Mouse (Mus musculus): ENCODE results near the gene Pakap. TPM values are rescaled to one million over a fixed set of nuclear protein-coding genes. Genes with fewer than 3 reads are reported as not detected.

Gene Pakap
- polyA plus RNA-seq, 1 experiment from 2014 or later, result 12.6 TPM

DNA sequence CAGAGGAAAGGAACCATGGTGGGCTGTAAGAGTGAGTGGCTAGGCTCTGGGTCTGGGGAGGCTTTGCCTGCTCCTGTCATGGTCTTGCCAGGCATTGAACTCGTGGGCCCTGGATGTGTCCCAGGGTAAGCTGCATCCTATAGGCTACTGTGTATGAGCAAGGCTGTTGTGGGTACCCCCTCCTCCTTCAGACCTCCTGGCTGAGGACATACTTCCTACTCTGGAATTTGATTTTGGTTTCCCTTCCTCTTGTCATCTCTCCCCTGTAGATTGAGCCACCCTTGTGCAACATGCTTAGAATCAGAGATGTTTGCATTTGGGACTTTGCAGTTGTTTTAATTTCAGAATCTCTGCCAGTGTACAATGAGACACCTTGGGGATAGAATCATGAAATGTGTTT, 83.0 kb downstream of the Pakap start:
- H3K9ac ChIP-seq, result no peak overlapping the region
- no peaks in the 10 kb centered on the region for H3K27me3 ChIP-seq (ENCODE audit: control insufficient read depth, insufficient read depth, low read length)
- no peak for ATAC-seq (ENCODE audit: low FRiP score)
- no peak for DNase-seq (ENCODE audit: low spot score)
- no peak overlapping the region for H3K4me3 ChIP-seq (replicated peaks; ENCODE audit: low read length)
- H3K27ac ChIP-seq, result no peak overlapping the region
- H3K4me1 ChIP-seq (replicated peaks; ENCODE audit: control insufficient read depth, insufficient read depth, low read length), result no peaks in the 10 kb centered on the region
- H3K36me3 ChIP-seq (replicated peaks; ENCODE audit: control insufficient read depth, insufficient read depth), result no peaks in the 10 kb centered on the region
- H3K4me2 ChIP-seq (replicated peaks), result no peak overlapping the region
- WGBS, result 87% methylated on average over 1 of the region's 1 CpGs
- 0 out of 2 replicates have a peak, but pooled peaks cover 5% of the 10 kb centered on the region for H3K9me3 ChIP-seq (ENCODE audit: control insufficient read depth, low read length)

DNA sequence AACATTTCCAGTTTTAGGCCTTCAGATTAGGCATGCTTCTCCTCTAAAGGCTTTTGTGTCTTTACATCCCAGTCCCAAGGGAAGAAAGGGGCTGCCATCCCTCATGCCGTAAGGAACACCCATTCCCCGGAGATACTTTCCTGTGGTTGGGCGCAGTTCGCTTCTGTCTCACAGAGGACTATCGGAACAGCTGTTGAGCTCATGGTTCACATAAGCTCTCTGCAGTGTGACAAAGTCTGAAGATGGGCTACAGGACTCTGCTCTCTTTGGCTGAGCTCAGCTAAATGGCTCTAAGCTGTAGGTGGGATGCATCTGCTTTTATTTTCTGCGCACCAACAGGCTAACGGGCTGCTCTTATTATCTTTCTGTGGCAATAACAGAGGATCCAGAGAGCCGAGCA, 83.6 kb downstream of the Pakap start:
- Histone ChIP-seq H3K4me3 (replicated peaks; ENCODE audit: low read length) (no peak overlapping the region), H3K4me2 (replicated peaks) (no peak overlapping the region), H3K27me3 (ENCODE audit: control insufficient read depth, insufficient read depth, low read length) (no peaks in the 10 kb centered on the region), H3K4me1 (replicated peaks; ENCODE audit: control insufficient read depth, insufficient read depth, low read length) (no peaks in the 10 kb centered on the region), H3K27ac (no peak overlapping the region), H3K36me3 (replicated peaks; ENCODE audit: control insufficient read depth, insufficient read depth) (no peaks in the 10 kb centered on the region), H3K9ac (no peak overlapping the region), H3K9me3 (ENCODE audit: control insufficient read depth, low read length) (0 out of 2 replicates have a peak, but pooled peaks cover 5% of the 10 kb centered on the region)
- ATAC-seq (ENCODE audit: low FRiP score), result no peak
- 85% methylated on average over 8 of the region's 8 CpGs for WGBS
- no peak for DNase-seq (ENCODE audit: low spot score)

DNA sequence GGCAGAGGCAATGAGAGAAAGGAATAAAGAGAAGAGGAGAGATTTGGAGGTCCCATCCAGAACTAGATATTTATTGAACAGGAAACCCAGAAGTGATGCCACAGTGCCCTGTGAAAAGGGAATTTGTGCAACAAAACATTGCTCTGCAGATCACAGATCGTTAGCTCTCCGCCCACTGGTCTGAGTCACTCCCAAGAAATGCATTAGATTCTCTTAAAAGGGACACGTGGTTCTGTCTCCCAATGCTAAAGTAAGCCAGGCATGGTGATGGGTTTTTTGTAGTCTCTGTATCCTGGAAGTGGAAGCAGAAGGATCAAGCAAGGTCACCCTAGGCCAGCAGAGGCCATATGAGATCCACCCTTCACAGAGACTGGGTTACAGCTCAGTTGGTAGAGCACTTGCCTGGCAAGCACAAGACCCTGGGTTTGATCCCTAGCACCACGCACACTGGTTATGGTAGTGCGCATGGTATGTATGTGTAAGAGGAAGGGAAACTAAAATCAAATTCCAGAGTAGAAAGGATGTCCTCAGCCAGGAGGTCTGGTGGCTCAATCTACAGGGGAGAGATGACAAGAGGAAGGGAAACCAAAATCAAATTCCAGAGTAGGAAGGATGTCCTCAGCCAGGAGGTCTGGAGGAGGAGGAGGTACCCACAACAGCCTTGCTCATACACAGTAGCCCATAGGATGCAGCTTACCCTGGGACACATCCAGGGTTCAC, 84.4 kb downstream of the Pakap start:
- WGBS, result 84% methylated on average over 5 of the region's 5 CpGs
- Histone ChIP-seq H3K9ac (no peak overlapping the region), H3K4me1 (replicated peaks; ENCODE audit: control insufficient read depth, insufficient read depth, low read length) (no peaks in the 10 kb centered on the region), H3K27me3 (ENCODE audit: control insufficient read depth, insufficient read depth, low read length) (no peaks in the 10 kb centered on the region), H3K9me3 (ENCODE audit: control insufficient read depth, low read length) (0 out of 2 replicates have a peak, but pooled peaks cover 5% of the 10 kb centered on the region), H3K36me3 (replicated peaks; ENCODE audit: control insufficient read depth, insufficient read depth) (no peaks in the 10 kb centered on the region), H3K27ac (no peak overlapping the region), H3K4me2 (replicated peaks) (no peak overlapping the region), H3K4me3 (replicated peaks; ENCODE audit: low read length) (no peak overlapping the region)
- DNase-seq (ENCODE audit: low spot score) (no peak), ATAC-seq (ENCODE audit: low FRiP score) (no peak)

DNA sequence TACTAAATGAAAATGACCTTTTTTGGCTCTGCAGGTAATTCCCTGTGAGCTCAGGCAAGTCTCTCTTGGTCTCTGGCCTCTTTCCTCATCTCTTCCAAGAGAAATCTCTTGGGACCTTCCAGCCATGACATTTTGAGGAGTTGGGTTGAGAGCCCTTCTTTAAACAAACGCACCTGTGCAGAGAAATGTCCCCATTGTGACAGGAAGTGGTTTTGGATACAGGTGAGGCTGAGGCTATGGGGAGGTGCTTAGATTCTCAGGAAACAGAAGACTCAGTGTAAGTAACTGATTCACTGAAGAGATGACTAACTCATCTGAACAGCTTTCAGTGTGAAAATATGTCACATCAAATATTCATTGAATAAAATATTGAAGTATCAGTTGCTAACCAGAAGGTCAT, 88.0 kb downstream of the Pakap start:
- Histone ChIP-seq H3K36me3 (replicated peaks; ENCODE audit: control insufficient read depth, insufficient read depth) (no peaks in the 10 kb centered on the region), H3K27me3 (ENCODE audit: control insufficient read depth, insufficient read depth, low read length) (no peaks in the 10 kb centered on the region), H3K9me3 (ENCODE audit: control insufficient read depth, low read length) (0 out of 2 replicates have a peak, but pooled peaks cover 5% of the 10 kb centered on the region), H3K9ac (no peak overlapping the region), H3K4me2 (replicated peaks) (no peak overlapping the region), H3K27ac (no peak overlapping the region), H3K4me3 (replicated peaks; ENCODE audit: low read length) (no peak overlapping the region), H3K4me1 (replicated peaks; ENCODE audit: control insufficient read depth, insufficient read depth, low read length) (peaks cover 12% of the 10 kb centered on the region)
- 79% methylated on average over 1 of the region's 1 CpGs for WGBS
- DNase-seq (ENCODE audit: low spot score), result no peak
- ATAC-seq (ENCODE audit: low FRiP score), result no peak

DNA sequence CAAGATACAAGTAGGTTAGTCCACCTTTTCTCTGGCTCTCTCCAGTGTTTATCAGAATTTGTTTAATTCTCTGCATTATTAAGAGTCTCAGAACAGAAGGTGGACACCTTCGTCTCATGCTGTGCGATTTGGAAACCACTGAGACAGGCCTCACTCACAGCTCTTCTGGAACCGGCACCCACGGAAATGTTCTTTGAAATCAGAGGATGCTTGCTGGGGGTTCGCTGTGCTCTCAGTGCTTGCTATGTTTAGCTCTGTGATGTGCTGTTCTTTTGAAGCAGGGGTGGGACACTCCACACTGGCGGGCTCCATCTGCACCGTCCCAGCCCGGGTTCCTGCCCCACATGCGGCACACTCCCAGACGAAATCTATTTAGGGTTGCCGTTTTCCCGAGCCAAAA, 88.4 kb downstream of the Pakap start:
- Histone ChIP-seq H3K36me3 (replicated peaks; ENCODE audit: control insufficient read depth, insufficient read depth) (no peaks in the 10 kb centered on the region), H3K9ac (no peak overlapping the region), H3K27me3 (ENCODE audit: control insufficient read depth, insufficient read depth, low read length) (no peaks in the 10 kb centered on the region), H3K4me3 (replicated peaks; ENCODE audit: low read length) (no peak overlapping the region), H3K27ac (no peak overlapping the region), H3K9me3 (ENCODE audit: control insufficient read depth, low read length) (0 out of 2 replicates have a peak, but pooled peaks cover 5% of the 10 kb centered on the region), H3K4me1 (replicated peaks; ENCODE audit: control insufficient read depth, insufficient read depth, low read length) (peaks cover 12% of the 10 kb centered on the region), H3K4me2 (replicated peaks) (no peak overlapping the region)
- 96% methylated on average over 12 of the region's 12 CpGs for WGBS
- DNase-seq (ENCODE audit: low spot score) (no peak), ATAC-seq (ENCODE audit: low FRiP score) (no peak)

DNA sequence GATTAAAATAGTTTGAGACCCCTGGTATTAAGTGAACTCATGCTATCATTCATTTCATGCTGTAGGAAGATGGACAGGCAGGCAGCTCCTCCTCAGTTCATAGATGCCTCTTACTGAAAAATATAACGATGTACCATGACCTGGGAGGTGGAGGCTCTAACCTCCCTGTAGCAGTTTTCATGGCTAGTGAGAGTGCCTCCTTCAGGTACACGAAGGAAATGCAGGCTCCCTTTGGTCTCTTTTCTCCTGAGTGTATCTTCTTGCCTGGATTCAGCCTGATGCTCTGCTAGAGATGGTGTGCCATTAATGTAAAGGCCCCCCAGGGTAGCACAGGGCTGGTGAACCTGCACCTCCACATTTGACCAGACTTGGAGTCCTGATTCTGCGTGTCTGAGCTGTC, 88.9 kb downstream of the Pakap start:
- no peak for DNase-seq (ENCODE audit: low spot score)
- no peak for ATAC-seq (ENCODE audit: low FRiP score)
- H3K36me3 ChIP-seq (replicated peaks; ENCODE audit: control insufficient read depth, insufficient read depth), result no peaks in the 10 kb centered on the region
- H3K4me2 ChIP-seq (replicated peaks), result no peak overlapping the region
- H3K9me3 ChIP-seq (ENCODE audit: control insufficient read depth, low read length), result 0 out of 2 replicates have a peak, but pooled peaks cover 5% of the 10 kb centered on the region
- H3K9ac ChIP-seq, result no peak overlapping the region
- H3K4me3 ChIP-seq (replicated peaks; ENCODE audit: low read length), result no peak overlapping the region
- WGBS, result 94% methylated on average over 3 of the region's 3 CpGs
- H3K27me3 ChIP-seq (ENCODE audit: control insufficient read depth, insufficient read depth, low read length), result no peaks in the 10 kb centered on the region
- H3K4me1 ChIP-seq (replicated peaks; ENCODE audit: control insufficient read depth, insufficient read depth, low read length), result peaks cover 12% of the 10 kb centered on the region
- no peak overlapping the region for H3K27ac ChIP-seq

DNA sequence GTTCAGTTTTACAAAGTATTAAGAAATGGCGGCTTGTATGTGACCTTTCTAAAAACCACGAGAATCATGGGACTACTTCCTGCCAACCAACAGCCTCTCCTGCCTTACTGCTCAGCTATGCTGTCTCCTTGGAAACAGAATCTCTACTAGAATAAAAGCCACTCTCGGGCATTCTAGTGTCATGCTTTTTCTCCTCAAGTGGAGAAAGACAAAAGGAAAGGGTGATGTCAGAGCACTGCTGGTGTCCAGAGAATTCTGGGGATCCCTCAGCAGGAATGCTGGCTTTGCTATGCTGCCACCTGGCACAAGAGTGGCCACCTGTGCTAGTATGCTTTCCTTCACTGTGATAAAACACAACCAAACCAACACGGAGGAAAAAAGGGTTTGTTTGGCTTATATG, 92.5 kb downstream of the Pakap start:
- ATAC-seq (ENCODE audit: low FRiP score) (peak; percentile 71), DNase-seq (ENCODE audit: low spot score) (peak; percentile 61)
- Histone ChIP-seq H3K4me2 (replicated peaks) (peak overlapping the region; percentile 17; the same call in 1 of the 2 replicates), H3K27ac (peak overlapping the region; percentile 53), H3K9ac (0 out of 2 replicates have a peak overlapping the region, but pooled peaks have one; percentile 10), H3K36me3 (replicated peaks; ENCODE audit: control insufficient read depth, insufficient read depth) (no peaks in the 10 kb centered on the region), H3K4me3 (replicated peaks; ENCODE audit: low read length) (no peak overlapping the region), H3K9me3 (ENCODE audit: control insufficient read depth, low read length) (no peaks in the 10 kb centered on the region), H3K27me3 (ENCODE audit: control insufficient read depth, insufficient read depth, low read length) (no peaks in the 10 kb centered on the region), H3K4me1 (replicated peaks; ENCODE audit: control insufficient read depth, insufficient read depth, low read length) (peaks cover 12% of the 10 kb centered on the region)
- 4% methylated on average over 4 of the region's 4 CpGs for WGBS

DNA sequence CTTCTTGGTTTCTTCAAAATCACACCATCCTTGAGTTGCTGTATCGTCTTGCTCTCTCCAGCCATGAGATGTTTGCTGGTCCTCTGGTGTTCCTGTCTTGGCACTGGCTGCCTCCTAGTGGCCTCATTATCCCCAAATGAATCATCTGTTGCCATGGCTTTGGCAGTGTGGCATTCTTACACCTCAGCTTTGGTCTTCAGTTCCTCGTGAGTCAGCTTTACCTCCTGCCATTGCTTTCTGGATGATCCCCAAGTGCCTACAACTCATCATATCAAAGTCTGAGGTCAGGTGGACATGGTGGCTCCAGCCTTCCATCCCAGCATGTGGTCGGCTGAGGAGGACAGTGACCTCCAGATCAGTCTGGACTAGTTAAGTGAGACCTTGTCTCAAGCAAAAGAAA, 98.1 kb downstream of the Pakap start:
- Histone ChIP-seq H3K36me3 (replicated peaks; ENCODE audit: control insufficient read depth, insufficient read depth) (no peaks in the 10 kb centered on the region), H3K4me3 (replicated peaks; ENCODE audit: low read length) (no peak overlapping the region), H3K27me3 (ENCODE audit: control insufficient read depth, insufficient read depth, low read length) (no peaks in the 10 kb centered on the region), H3K4me2 (replicated peaks) (no peak overlapping the region), H3K27ac (no peak overlapping the region), H3K4me1 (replicated peaks; ENCODE audit: control insufficient read depth, insufficient read depth, low read length) (no peaks in the 10 kb centered on the region), H3K9ac (no peak overlapping the region), H3K9me3 (ENCODE audit: control insufficient read depth, low read length) (no peaks in the 10 kb centered on the region)
- DNase-seq (ENCODE audit: low spot score) (no peak), ATAC-seq (ENCODE audit: low FRiP score) (no peak)
- WGBS, result 71% methylated on average over 3 of the region's 3 CpGs

DNA sequence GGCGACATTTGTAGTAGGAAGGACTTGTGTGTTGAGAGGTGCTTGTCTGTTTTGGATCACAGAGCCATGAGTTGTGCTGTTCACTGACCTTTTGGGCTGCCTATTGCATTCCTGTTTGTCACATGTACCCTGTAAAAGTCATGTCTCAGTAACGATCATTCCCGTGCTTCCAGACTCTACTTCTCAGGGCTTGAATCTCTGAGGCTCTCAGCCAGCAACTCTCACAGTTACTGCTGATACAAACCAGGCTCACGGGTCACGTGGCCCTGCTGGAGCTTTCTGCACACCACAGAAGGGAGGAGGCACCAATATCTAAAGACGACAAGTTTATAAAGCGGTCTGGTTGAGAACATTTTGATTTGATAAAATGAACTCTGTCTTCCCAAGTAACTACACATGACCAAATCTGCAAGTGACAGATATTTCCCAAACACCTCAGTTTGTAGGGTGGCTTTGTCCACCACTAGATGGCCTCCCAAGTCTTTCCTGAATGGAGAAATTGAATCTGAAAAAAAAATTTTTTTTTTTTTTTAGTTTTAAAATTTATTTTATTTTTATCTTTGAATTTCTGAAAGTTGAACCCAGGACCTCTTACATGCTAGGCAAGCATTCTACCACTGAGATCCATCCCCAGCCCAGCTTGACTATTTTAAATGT, 103.0 kb downstream of the Pakap start:
- H3K36me3 ChIP-seq (replicated peaks; ENCODE audit: control insufficient read depth, insufficient read depth), result no peaks in the 10 kb centered on the region
- H3K4me1 ChIP-seq (replicated peaks; ENCODE audit: control insufficient read depth, insufficient read depth, low read length), result no peaks in the 10 kb centered on the region; the same call in 1 of the 2 replicates
- no peaks in the 10 kb centered on the region for H3K27me3 ChIP-seq (ENCODE audit: control insufficient read depth, insufficient read depth, low read length)
- no peak overlapping the region for H3K9ac ChIP-seq
- 75% methylated on average over 7 of the region's 7 CpGs for WGBS
- no peak overlapping the region for H3K27ac ChIP-seq
- DNase-seq (ENCODE audit: low spot score) (peak; percentile 40), ATAC-seq (ENCODE audit: low FRiP score) (no peak)
- no peak overlapping the region for H3K4me3 ChIP-seq (replicated peaks; ENCODE audit: low read length)
- H3K9me3 ChIP-seq (ENCODE audit: control insufficient read depth, low read length), result no peaks in the 10 kb centered on the region
- no peak overlapping the region for H3K4me2 ChIP-seq (replicated peaks)

Measured in hindbrain, embryonic 14.5 days (tissue).